Mouse (Mus musculus) hindbrain, embryonic 16.5 days (tissue): ENCODE results near the gene Il21r. TPM values are rescaled to one million over a fixed set of nuclear protein-coding genes. Genes with fewer than 3 reads are reported as not detected.

Experiments
- ATAC-seq: fragments of 200-750 bp; cut with Nextera tagmentation; 2 replicates; pipeline ENCODE4 v1.8.0; 2017; ENCODE audit warnings: moderate TSS enrichment, moderate library complexity
- H3K27ac ChIP-seq: fragments of 300-500 bp; sonication (generic); 2 replicates; pipeline ENCODE4 v1.5.1; 2014; ENCODE audit warnings: low read depth, mild to moderate bottlenecking, control low read depth, low read length, moderate library complexity
- H3K27me3 ChIP-seq: fragments of 300-500 bp; sonication (generic); replicated peaks from 2 replicates; pipeline ENCODE4 v1.6.1; 2014; ENCODE audit warnings: low read length; ENCODE audit not compliant: control insufficient read depth, insufficient read depth
- H3K36me3 ChIP-seq: fragments of 300-500 bp; sonication (generic); 2 replicates; pipeline ENCODE4 v1.6.1; 2014; ENCODE audit warnings: mild to moderate bottlenecking, low read length, moderate library complexity, mixed read lengths; ENCODE audit not compliant: control insufficient read depth, insufficient read depth
- H3K4me1 ChIP-seq: fragments of 300-500 bp; sonication (generic); 2 replicates; pipeline ENCODE4 v1.6.1; 2014; ENCODE audit warnings: low read depth, low read length; ENCODE audit not compliant: control insufficient read depth, insufficient read depth
- H3K4me2 ChIP-seq: fragments of 300-500 bp; sonication (generic); 2 replicates; pipeline ENCODE4 v1.6.1; 2014; ENCODE audit warnings: mild to moderate bottlenecking, low read length, control low read depth, moderate library complexity
- H3K4me3 ChIP-seq: fragments of 300-500 bp; sonication (generic); 2 replicates; pipeline ENCODE4 v1.5.1; 2014; ENCODE audit warnings: mild to moderate bottlenecking, low read length, control low read depth, moderate library complexity
- H3K9ac ChIP-seq: fragments of 300-500 bp; sonication (generic); 2 replicates; pipeline ENCODE4 v1.6.1; 2014; ENCODE audit warnings: low read depth, mild to moderate bottlenecking, control low read depth, low read length, moderate library complexity
- H3K9me3 ChIP-seq: fragments of 300-500 bp; sonication (generic); 2 replicates; pipeline ENCODE4 v1.6.1; 2014; ENCODE audit warnings: mild to moderate bottlenecking, low read length, moderate library complexity; ENCODE audit not compliant: control insufficient read depth
- WGBS: fragments of 180-500 bp; shearing (Covaris S2); extraction: QIAGEN DNeasy Blood & Tissue Kit; methylation state at CpG from one replicate; pipeline ENCODE4 v1.1.7; 2014; 5-methylcytosine and 5-hydroxymethylcytosine counted together
- polyA plus RNA-seq: library from polyadenylated mRNA; unstranded; fragments of >200 nt; fragmentation: Nextera tagmentation; extraction: Ambion mirVana; gene quantifications from 2 replicates; pipeline ENCODE4 v1.2.1, GENCODE M21; 2015

Gene Il21r
- polyA plus RNA-seq, 1 experiment from 2014 or later = 0.50 TPM

DNA sequence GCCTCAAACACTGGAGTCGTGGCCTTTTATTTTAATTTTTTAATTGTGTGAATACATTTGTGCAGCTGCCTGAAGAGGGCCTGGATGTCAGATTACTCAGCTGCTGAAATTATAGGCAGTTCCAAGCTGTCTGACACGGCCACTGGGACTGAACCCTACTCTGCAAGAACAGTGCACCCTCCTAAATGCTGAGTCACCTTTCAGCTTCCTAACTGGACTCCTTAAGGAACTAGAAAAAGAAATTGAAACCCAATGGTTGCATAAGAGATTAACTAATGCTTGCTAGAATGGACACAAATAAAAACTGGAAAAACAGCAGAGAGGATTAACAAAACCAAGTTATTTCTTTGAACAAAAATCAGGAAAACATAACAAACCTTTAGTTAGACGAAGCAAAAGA, 6.8 kb upstream of the Il21r start:
- Histone ChIP-seq H3K4me3 (no peak overlapping the region), H3K9ac (no peak overlapping the region), H3K27ac (no peak overlapping the region), H3K4me2 (no peak overlapping the region), H3K9me3 (no peaks in the 10 kb centered on the region), H3K36me3 (no peaks in the 10 kb centered on the region), H3K27me3 (no peaks in the 10 kb centered on the region), H3K4me1 (no peaks in the 10 kb centered on the region)
- ATAC-seq = no peak
- WGBS = 73% methylated on average over 3 of the region's 3 CpGs

DNA sequence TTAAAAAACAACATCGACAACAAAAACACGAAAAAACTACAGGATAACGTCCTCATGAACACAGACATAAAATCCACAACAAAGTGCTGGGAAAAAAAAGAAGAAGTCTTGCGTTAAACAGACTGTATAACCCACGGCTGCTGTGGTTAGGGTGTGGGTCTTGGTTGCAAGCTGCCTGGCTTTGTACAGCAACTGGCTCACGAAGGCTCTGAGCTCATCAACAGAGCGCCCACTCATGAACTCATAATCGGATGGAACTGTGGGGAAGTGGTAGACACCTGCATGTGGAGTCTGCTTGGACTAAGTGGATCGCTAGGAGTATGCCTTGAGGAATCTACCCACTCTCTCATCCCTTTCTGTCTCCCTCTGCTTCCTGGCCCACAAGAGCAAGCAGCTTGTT, 6.1 kb upstream of the Il21r start:
- Histone ChIP-seq H3K4me1 (no peaks in the 10 kb centered on the region), H3K4me3 (no peak overlapping the region), H3K27ac (no peak overlapping the region), H3K4me2 (no peak overlapping the region), H3K27me3 (no peaks in the 10 kb centered on the region), H3K9me3 (no peaks in the 10 kb centered on the region), H3K9ac (no peak overlapping the region), H3K36me3 (no peaks in the 10 kb centered on the region)
- 95% methylated on average over 9 of the region's 9 CpGs for WGBS
- ATAC-seq = no peak

DNA sequence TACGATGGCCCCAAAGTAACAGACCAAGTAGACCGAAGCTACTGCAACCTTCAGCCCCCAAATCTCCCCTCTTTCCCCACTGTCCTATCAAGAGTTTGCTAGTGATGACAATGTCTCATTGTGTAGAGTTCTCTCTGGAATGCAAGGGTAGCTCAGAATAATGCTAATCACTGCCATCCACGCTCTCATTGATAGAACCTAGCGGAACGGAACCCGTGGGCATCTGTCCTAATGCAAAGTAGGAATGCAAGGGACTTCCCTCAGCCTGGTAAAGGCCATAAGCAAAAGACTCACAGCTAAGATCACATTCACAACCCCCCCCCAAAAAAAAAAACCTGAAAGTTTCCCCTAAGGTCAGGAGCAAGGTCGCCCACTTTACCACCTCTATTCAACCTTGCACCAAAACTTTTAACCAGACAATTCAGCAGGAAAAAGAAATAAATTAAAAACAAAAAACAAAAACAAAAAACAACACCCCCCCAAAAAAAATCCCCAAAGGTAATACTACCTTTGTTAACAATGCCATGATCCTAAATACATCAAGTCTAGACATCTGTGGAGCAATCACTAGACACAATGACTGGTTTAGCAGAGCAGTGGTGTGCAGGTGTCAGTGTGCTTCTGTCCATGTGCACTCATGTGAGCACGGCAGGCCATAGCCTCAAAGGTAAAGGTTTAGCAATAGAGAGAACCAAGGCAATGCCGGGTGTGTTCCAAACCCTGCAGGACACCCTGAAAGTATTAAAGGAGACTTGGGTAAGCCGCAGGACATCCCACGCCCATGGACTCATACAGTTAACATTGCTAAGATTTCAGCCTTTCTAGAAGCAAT, 5.5 kb upstream of the Il21r start:
- no peaks in the 10 kb centered on the region for H3K27me3 ChIP-seq
- no peaks in the 10 kb centered on the region for H3K36me3 ChIP-seq
- no peak overlapping the region for H3K9ac ChIP-seq
- no peak overlapping the region for H3K4me2 ChIP-seq
- H3K9me3 ChIP-seq = no peaks in the 10 kb centered on the region
- WGBS = 81% methylated on average over 11 of the region's 11 CpGs
- no peak overlapping the region for H3K27ac ChIP-seq
- H3K4me3 ChIP-seq = no peak overlapping the region
- ATAC-seq = no peak
- H3K4me1 ChIP-seq = no peaks in the 10 kb centered on the region

- 81% methylated on average over 4 of the region's 4 CpGs for WGBS
- H3K4me2 ChIP-seq = no peak overlapping the region
These were observed 3.8 kb upstream of the Il21r start for GRCm38 (mm10) chr7:125599373-125599973.

DNA sequence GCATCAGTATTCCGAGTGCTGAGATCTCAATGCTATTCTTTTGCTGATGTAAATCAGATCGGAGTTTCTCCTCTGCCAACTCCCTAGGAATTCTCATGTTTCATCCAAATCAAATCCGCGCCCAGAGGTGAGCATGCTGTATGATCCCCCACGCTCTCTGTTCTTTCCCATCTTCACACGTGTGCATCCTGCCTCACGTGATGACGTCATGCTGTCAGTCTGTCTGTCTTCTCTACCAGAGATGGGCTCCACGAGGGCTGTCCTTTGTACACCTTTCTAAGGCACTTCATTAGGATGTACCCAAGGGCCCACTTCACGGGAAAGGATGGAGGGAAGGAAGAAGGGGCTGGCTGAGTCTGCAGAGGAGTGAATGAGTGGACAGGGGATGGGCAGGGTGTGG, 3.1 kb upstream of the Il21r start:
- ATAC-seq = no peak
- H3K27ac ChIP-seq = no peak overlapping the region
- H3K36me3 ChIP-seq = no peaks in the 10 kb centered on the region
- 76% methylated on average over 10 of the region's 10 CpGs for WGBS
- H3K9me3 ChIP-seq = no peaks in the 10 kb centered on the region
- H3K4me1 ChIP-seq = no peaks in the 10 kb centered on the region
- H3K9ac ChIP-seq = no peak overlapping the region
- no peaks in the 10 kb centered on the region for H3K27me3 ChIP-seq
- H3K4me2 ChIP-seq = no peak overlapping the region
- H3K4me3 ChIP-seq = no peak overlapping the region

More at GRCm38 (mm10) chr7:125599373-125599973, 3.8 kb upstream of the Il21r start:
- Histone ChIP-seq H3K9me3 (no peaks in the 10 kb centered on the region), H3K36me3 (no peaks in the 10 kb centered on the region), H3K9ac (no peak overlapping the region), H3K4me1 (no peaks in the 10 kb centered on the region), H3K4me3 (no peak overlapping the region), H3K27ac (no peak overlapping the region), H3K27me3 (no peaks in the 10 kb centered on the region)
- ATAC-seq = no peak

DNA sequence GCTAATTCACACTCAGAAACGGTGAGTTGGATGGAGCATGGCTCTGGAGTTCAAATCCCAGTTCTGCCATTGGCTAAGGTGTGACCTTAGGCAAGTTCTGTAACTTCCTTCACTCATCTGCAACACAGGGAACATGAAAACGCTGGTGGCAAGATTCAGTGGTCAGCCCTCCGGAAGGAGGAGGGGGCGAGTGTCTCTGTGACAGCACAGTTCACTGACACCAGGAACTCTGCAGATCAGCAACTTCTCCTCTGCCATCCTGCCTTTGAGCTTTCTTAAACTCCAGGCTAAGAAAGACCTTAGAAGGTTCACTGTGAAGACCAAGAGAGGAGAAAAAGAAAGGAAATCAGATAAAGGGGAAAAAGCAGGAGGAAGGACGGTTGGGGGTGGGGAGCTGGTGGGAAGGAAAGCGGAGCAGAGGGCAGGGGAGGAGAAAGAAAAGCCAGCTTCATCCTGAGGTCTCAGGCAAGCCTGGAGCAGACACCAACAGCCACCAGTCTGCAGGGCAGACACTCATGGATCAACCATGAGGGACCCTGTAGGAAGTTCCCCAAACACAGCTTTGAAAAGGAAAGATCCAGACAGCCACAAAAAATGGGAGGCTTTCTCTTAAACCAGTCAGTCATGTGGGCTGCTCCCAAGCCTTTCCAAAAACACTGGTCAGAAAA, 2.5 kb upstream of the Il21r start:
- ATAC-seq = no peak
- Histone ChIP-seq H3K36me3 (no peaks in the 10 kb centered on the region), H3K27ac (no peak overlapping the region), H3K27me3 (no peaks in the 10 kb centered on the region), H3K9ac (no peak overlapping the region), H3K4me2 (no peak overlapping the region), H3K9me3 (no peaks in the 10 kb centered on the region), H3K4me3 (no peak overlapping the region), H3K4me1 (no peaks in the 10 kb centered on the region)
- WGBS = 58% methylated on average over 6 of the region's 6 CpGs

DNA sequence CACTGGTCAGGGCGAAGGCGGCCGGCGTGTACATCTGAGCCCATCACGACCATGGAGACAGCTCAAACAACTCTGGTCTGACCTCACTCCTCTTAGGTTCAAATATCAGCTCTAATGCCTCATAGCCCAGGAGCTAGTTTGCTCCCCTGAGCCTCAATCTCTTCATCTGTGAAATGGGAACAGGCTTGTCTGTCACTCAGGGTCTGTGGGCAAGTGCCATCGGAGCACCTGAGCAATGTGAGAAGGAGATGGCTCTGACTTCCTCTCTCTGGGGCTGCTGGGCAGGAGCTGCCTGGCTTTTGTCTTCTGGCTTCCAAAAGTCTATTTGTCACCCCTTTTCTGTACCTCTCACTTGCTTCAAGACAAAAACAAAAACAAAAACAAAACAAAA, 2.0 kb upstream of the Il21r start:
- H3K4me2 ChIP-seq = no peak overlapping the region
- no peaks in the 10 kb centered on the region for H3K27me3 ChIP-seq
- no peak overlapping the region for H3K4me3 ChIP-seq
- 90% methylated on average over 6 of the region's 6 CpGs for WGBS
- no peaks in the 10 kb centered on the region for H3K36me3 ChIP-seq
- no peaks in the 10 kb centered on the region for H3K9me3 ChIP-seq
- no peaks in the 10 kb centered on the region for H3K4me1 ChIP-seq
- ATAC-seq = no peak
- H3K27ac ChIP-seq = no peak overlapping the region
- H3K9ac ChIP-seq = no peak overlapping the region

- no peak for ATAC-seq
- no peak overlapping the region for H3K4me3 ChIP-seq
- H3K9ac ChIP-seq = no peak overlapping the region
- no peaks in the 10 kb centered on the region for H3K27me3 ChIP-seq
- no peaks in the 10 kb centered on the region for H3K36me3 ChIP-seq
- WGBS = 77% methylated on average over 11 of the region's 11 CpGs
- no peaks in the 10 kb centered on the region for H3K9me3 ChIP-seq
- H3K4me1 ChIP-seq = no peaks in the 10 kb centered on the region
- no peak overlapping the region for H3K4me2 ChIP-seq
- no peak overlapping the region for H3K27ac ChIP-seq
These were observed 1.3 kb upstream of the Il21r start for GRCm38 (mm10) chr7:125601821-125602448.
